Comparison of ENCODE assay signal across 10 mouse cellular contexts in genomic region chr10:95112231-95112774, GRCm38 (mm10).
DNase-seq lines count a peak whose midpoint lies in the region; ATAC-seq and TF ChIP-seq lines count a peak whose summit lies in the region.
"Had no signal": no experiment of that assay in that cellular context is flagged by ENCODE, and none has a peak within 500 bp of the region (broad histone marks: within the 10 kb centered on the region; RNA-seq: fewer than 3 reads in every experiment).

No protein-coding gene starts in this region.

- H3K4me3 ChIP-seq in hindbrain, postnatal 0 days (ENCODE audit: low read length): no peak overlapping the region
- no peak overlapping the region for H3K4me3 ChIP-seq in hindbrain, embryonic 10.5 days
- H3K4me3 ChIP-seq in CH12.LX (replicated peaks in 1 of 3; ENCODE audit: low read depth in 2 of 3, low read length in 2 of 3, poor library complexity in 1 of 3): no peak overlapping the region
- H3K4me3 ChIP-seq in embryonic fibroblast, embryonic 13.5 days (ENCODE audit: insufficient read depth, low read length): no peak overlapping the region
- no peak overlapping the region for H3K4me3 ChIP-seq in hindbrain, embryonic 14.5 days (replicated peaks; ENCODE audit: low read length)
- H3K4me3 ChIP-seq: megakaryocyte, embryonic 14.5 days had no signal

- no peak overlapping the region for H3K4me2 ChIP-seq in hindbrain, postnatal 0 days (ENCODE audit: low read depth, low read length)
- H3K4me2 ChIP-seq in CH12.LX (ENCODE audit: insufficient read depth, low read depth, poor library complexity, severe bottlenecking): no peak overlapping the region
- H3K4me2 ChIP-seq in hindbrain, embryonic 14.5 days (replicated peaks): no peak overlapping the region

- no peaks in the 10 kb centered on the region for H3K79me2 ChIP-seq in CH12.LX (replicated peaks; ENCODE audit: control insufficient read depth, extremely low read depth, insufficient read depth, poor library complexity, severe bottlenecking)

- TF ChIP-seq RAD21 in CH12.LX (IDR thresholded peaks at IDR 0.05; ENCODE audit: low read depth, low read length): peak; percentile 45

- peak; percentile 63 for TF ChIP-seq CTCF in hindbrain, postnatal 0 days (IDR thresholded peaks at IDR 0.05; ENCODE audit: low read depth)
- peak; percentile 57 to 64; a peak in 3 of 4 replicates for TF ChIP-seq CTCF in CH12.LX (conservative IDR thresholded peaks at IDR 0.05 in 1 of 2, IDR thresholded peaks at IDR 0.05 in 1 of 2; ENCODE audit: low read depth in 2 of 2, low read length in 2 of 2)
- TF ChIP-seq CTCF in embryonic fibroblast, embryonic 13.5 days (IDR thresholded peaks at IDR 0.05; ENCODE audit: borderline replicate concordance, insufficient read depth, low read length): 0 out of 2 replicates have a peak, but pooled peaks have one; percentile 20

- dilution Hi-C loops in CH12.LX (cut with MboI; ENCODE audit: extremely low pct_ligation_motif_present, extremely low pct_unique_long_range_greater_than_20kb, low sequenced_read_pairs): no loop called here

- no peak for TF ChIP-seq EP300 in CH12.LX (IDR thresholded peaks at IDR 0.05; ENCODE audit: low read length)

- DNase-seq in hindbrain, postnatal 0 days (ENCODE audit: low spot score): no peak
- no peak for DNase-seq in hindbrain, embryonic 10.5 days (ENCODE audit: low spot score)
- DNase-seq in CH12.LX (ENCODE audit: extremely low read depth): no peak
- DNase-seq in lung, postnatal 36 days: peak; percentile 70
- DNase-seq in left cerebral cortex, postnatal 14 days (ENCODE audit: low spot score in 2 of 2): no peak
- no peak for DNase-seq in retina, postnatal 1 day
- no peak for DNase-seq in hindbrain, embryonic 14.5 days (ENCODE audit: low spot score)
- DNase-seq: cerebellum, adult 2 months had no signal

- no peaks in the 10 kb centered on the region for H3K9me3 ChIP-seq in hindbrain, postnatal 0 days (ENCODE audit: low read length)
- no peaks in the 10 kb centered on the region for H3K9me3 ChIP-seq in hindbrain, embryonic 10.5 days
- H3K9me3 ChIP-seq in CH12.LX (replicated peaks; ENCODE audit: low read length): no peaks in the 10 kb centered on the region
- H3K9me3 ChIP-seq in hindbrain, embryonic 14.5 days (ENCODE audit: control insufficient read depth, low read length): no peaks in the 10 kb centered on the region

- no peak for ATAC-seq in hindbrain, postnatal 0 days
- no peak for ATAC-seq in hindbrain, embryonic 14.5 days (ENCODE audit: low FRiP score)

- H3K27me3 ChIP-seq in hindbrain, postnatal 0 days (ENCODE audit: insufficient read depth, low read length): no peaks in the 10 kb centered on the region
- no peaks in the 10 kb centered on the region for H3K27me3 ChIP-seq in hindbrain, embryonic 10.5 days (ENCODE audit: insufficient read depth, poor library complexity, severe bottlenecking)
- H3K27me3 ChIP-seq in CH12.LX (replicated peaks): no peaks in the 10 kb centered on the region
- H3K27me3 ChIP-seq in hindbrain, embryonic 14.5 days (ENCODE audit: control insufficient read depth, insufficient read depth, low read length): no peaks in the 10 kb centered on the region
- H3K27me3 ChIP-seq: megakaryocyte, embryonic 14.5 days had no signal

- in situ Hi-C loops in CH12.LX (cut with MboI; ENCODE audit: low pct_ligation_motif_present, low pct_unique_long_range_greater_than_20kb, low sequenced_read_pairs): no loop called here

- no peak overlapping the region for H3K27ac ChIP-seq in hindbrain, postnatal 0 days
- no peak overlapping the region for H3K27ac ChIP-seq in hindbrain, embryonic 10.5 days
- H3K27ac ChIP-seq in CH12.LX (ENCODE audit: insufficient read depth, low read depth): no peak overlapping the region
- H3K27ac ChIP-seq in embryonic fibroblast, embryonic 13.5 days (ENCODE audit: insufficient read depth, low read length): no peak overlapping the region
- no peak overlapping the region for H3K27ac ChIP-seq in hindbrain, embryonic 14.5 days

- no peak overlapping the region for H3K9ac ChIP-seq in hindbrain, postnatal 0 days (replicated peaks; ENCODE audit: low read length)
- no peak overlapping the region for H3K9ac ChIP-seq in CH12.LX (ENCODE audit: insufficient read depth, low read depth)
- no peak overlapping the region for H3K9ac ChIP-seq in hindbrain, embryonic 14.5 days

- intact Hi-C loops in left cerebral cortex, postnatal 14 days (cut with DNase I): no loop called here

- TF ChIP-seq POLR2A in CH12.LX (IDR thresholded peaks at IDR 0.05; ENCODE audit: low read depth, low read length): no peak
- TF ChIP-seq POLR2A in embryonic fibroblast, embryonic 13.5 days (IDR thresholded peaks at IDR 0.05; ENCODE audit: low read depth, low read length): no peak

- 0 out of 2 replicates have a peak, but pooled peaks cover under 1% of the 10 kb centered on the region for H3K4me1 ChIP-seq in hindbrain, postnatal 0 days (ENCODE audit: insufficient read depth, low read length)
- H3K4me1 ChIP-seq in hindbrain, embryonic 10.5 days (replicated peaks): peaks cover 9% of the 10 kb centered on the region
- H3K4me1 ChIP-seq in CH12.LX (ENCODE audit: control insufficient read depth in 1 of 2, insufficient read depth in 2 of 2): peaks cover 2 to 15% of the 10 kb centered on the region in 2 experiments; a peak in 3 of 4 replicates
- no peaks in the 10 kb centered on the region for H3K4me1 ChIP-seq in embryonic fibroblast, embryonic 13.5 days (ENCODE audit: control insufficient read depth, insufficient read depth, low read length)
- peaks cover 4% of the 10 kb centered on the region; the same call in 1 of the 2 replicates for H3K4me1 ChIP-seq in hindbrain, embryonic 14.5 days (replicated peaks; ENCODE audit: control insufficient read depth, insufficient read depth, low read length)

- H3K36me3 ChIP-seq in hindbrain, postnatal 0 days (ENCODE audit: insufficient read depth, low read length): no peaks in the 10 kb centered on the region
- H3K36me3 ChIP-seq in hindbrain, embryonic 10.5 days: no peaks in the 10 kb centered on the region
- H3K36me3 ChIP-seq in CH12.LX (replicated peaks in 1 of 2; ENCODE audit: control insufficient read depth in 1 of 2, insufficient read depth in 1 of 2, low read length in 1 of 2): no peaks in the 10 kb centered on the region
- no peaks in the 10 kb centered on the region for H3K36me3 ChIP-seq in hindbrain, embryonic 14.5 days (replicated peaks; ENCODE audit: control insufficient read depth, insufficient read depth)

- WGBS in hindbrain, postnatal 0 days: 74% methylated on average over 14 of the region's 14 CpGs
- WGBS in hindbrain, embryonic 10.5 days: 71% methylated on average over 14 of the region's 14 CpGs
- WGBS in hindbrain, embryonic 14.5 days: 70% methylated on average over 14 of the region's 14 CpGs

TF ChIP-seq in CH12.LX, 34 proteins besides CTCF, POLR2A, EP300 and RAD21:
- TF ChIP-seq MAZ (IDR thresholded peaks at IDR 0.05; ENCODE audit: low read depth, low read length) (no peak), ZKSCAN1 (IDR thresholded peaks at IDR 0.05; ENCODE audit: borderline replicate concordance, low read depth, low read length) (no peak), SMC3 (IDR thresholded peaks at IDR 0.05; ENCODE audit: low read depth, low read length) (peak; percentile 52)
